Mouse (Mus musculus): ENCODE results near the gene Srd5a1.

The Srd5a1 gene

GRCm38 (mm10) chr13:69541776-69542175 lies 69.5 kb downstream of the Srd5a1 start:
- DNase-seq (ENCODE audit: low read depth, low spot score): peak; percentile 89

GRCm38 (mm10) chr13:69541209-69541608 lies 70.0 kb downstream of the Srd5a1 start:
- DNase-seq (ENCODE audit: low read depth, low spot score): no peak

GRCm38 (mm10) chr13:69538327-69538726 lies 72.9 kb downstream of the Srd5a1 start:
- DNase-seq (ENCODE audit: low read depth, low spot score): no peak

GRCm38 (mm10) chr13:69537366-69537765 lies 73.9 kb downstream of the Srd5a1 start:
- DNase-seq (ENCODE audit: low read depth, low spot score): no peak

GRCm38 (mm10) chr13:69536021-69536420 lies 75.2 kb downstream of the Srd5a1 start:
- DNase-seq (ENCODE audit: low read depth, low spot score): no peak

- peak; percentile 98 for DNase-seq (ENCODE audit: low read depth, low spot score)
Measured at GRCm38 (mm10) chr13:69534654-69535551, 76.3 kb downstream of the Srd5a1 start.

GRCm38 (mm10) chr13:69534334-69534653 lies 76.9 kb downstream of the Srd5a1 start, which contains the start of gene Tent4a:
Gene Tent4a (minus strand): TSS chr13:69534617.
- DNase-seq (ENCODE audit: low read depth, low spot score): no peak

- peak; percentile 76 for DNase-seq (ENCODE audit: low read depth, low spot score)
Measured at GRCm38 (mm10) chr13:69533405-69534333, 77.6 kb downstream of the Srd5a1 start, which contains the start of gene Nsun2. Gene Nsun2 (plus strand): TSS chr13:69533746.

GRCm38 (mm10) chr13:69532893-69533404 lies 78.3 kb downstream of the Srd5a1 start:
- DNase-seq (ENCODE audit: low read depth, low spot score): no peak

GRCm38 (mm10) chr13:69532101-69532892 lies 78.9 kb downstream of the Srd5a1 start:
- no peak for DNase-seq (ENCODE audit: low read depth, low spot score)

GRCm38 (mm10) chr13:69531431-69531830 lies 79.8 kb downstream of the Srd5a1 start:
- no peak for DNase-seq (ENCODE audit: low read depth, low spot score)

- no peak for DNase-seq (ENCODE audit: low read depth, low spot score)
Measured at GRCm38 (mm10) chr13:69530951-69531350, 80.3 kb downstream of the Srd5a1 start.

- peak; percentile 79 for DNase-seq (ENCODE audit: low read depth, low spot score)
Measured at GRCm38 (mm10) chr13:69530156-69530555, 81.1 kb downstream of the Srd5a1 start.

- DNase-seq (ENCODE audit: low read depth, low spot score): no peak
Measured at GRCm38 (mm10) chr13:69528531-69528930, 82.7 kb downstream of the Srd5a1 start.

- DNase-seq (ENCODE audit: low read depth, low spot score): no peak
Measured at GRCm38 (mm10) chr13:69525867-69526266, 85.4 kb downstream of the Srd5a1 start.

GRCm38 (mm10) chr13:69524158-69524530 lies 87.1 kb downstream of the Srd5a1 start:
- peak; percentile 69 for DNase-seq (ENCODE audit: low read depth, low spot score)
